Mouse (Mus musculus) CH12.LX (cell line): Measurements from ENCODE around the gene Elane. TPM values are rescaled to one million over a fixed set of nuclear protein-coding genes. Genes with fewer than 3 reads are reported as not detected.

Experiments used
- DNase-seq: peaks from one replicate; pipeline ENCODE4 v3.0.0-alpha.2; 2013; ENCODE audit errors: extremely low read depth
- H3K27ac ChIP-seq: 2 replicates; pipeline ENCODE4 v1.5.1; 2012; ENCODE audit warnings: low read depth, mild to moderate bottlenecking, control low read depth, moderate library complexity; ENCODE audit not compliant: insufficient read depth
- H3K27me3 ChIP-seq: replicated peaks from 2 replicates; pipeline ENCODE3; 2012; ENCODE audit warnings: inconsistent platforms
- H3K36me3 ChIP-seq, 2 experiments: replicated peaks in 1 of 2; 2 replicates each; pipeline versions ENCODE3 to v1.6.1; 2012; ENCODE audit warnings: inconsistent platforms in 1 of 2, low read length in 1 of 2, mild to moderate bottlenecking in 1 of 2, mixed read lengths in 1 of 2, moderate library complexity in 1 of 2; ENCODE audit not compliant: control insufficient read depth in 1 of 2, insufficient read depth in 1 of 2
- H3K4me1 ChIP-seq, 2 experiments: 2 replicates each; pipeline ENCODE4 v1.6.1; 2012; ENCODE audit warnings: inconsistent platforms in 1 of 2, moderate library complexity in 1 of 2; ENCODE audit not compliant: insufficient read depth in 2 of 2, control insufficient read depth in 1 of 2
- H3K4me2 ChIP-seq: 2 replicates; pipeline ENCODE4 v1.6.1; 2012; ENCODE audit warnings: low read depth, mild to moderate bottlenecking, control low read depth; ENCODE audit not compliant: poor library complexity, insufficient read depth, severe bottlenecking
- H3K4me3 ChIP-seq, 3 experiments: fragments of 150-350 bp in 1 of 3; sonication (generic) in 1 of 3; replicated peaks in 1 of 3; 2 replicates each; pipeline versions ENCODE3 to v1.5.1; 2011 to 2012; ENCODE audit warnings: low read depth in 2 of 3, low read length in 2 of 3, mild to moderate bottlenecking in 2 of 3, moderate library complexity in 2 of 3, control low read depth in 1 of 3, improper control_type of control experiment in 1 of 3, inconsistent platforms in 1 of 3, mixed read lengths in 1 of 3; ENCODE audit not compliant: poor library complexity in 1 of 3
- H3K79me2 ChIP-seq: replicated peaks from 2 replicates; pipeline ENCODE4 v1.6.1; 2012; ENCODE audit warnings: mild to moderate bottlenecking, moderate library complexity; ENCODE audit not compliant: control insufficient read depth, poor library complexity, insufficient read depth, severe bottlenecking; ENCODE audit errors: extremely low read depth
- H3K9ac ChIP-seq: 2 replicates; pipeline ENCODE4 v1.6.1; 2012; ENCODE audit warnings: low read depth, mild to moderate bottlenecking, control low read depth, moderate library complexity; ENCODE audit not compliant: insufficient read depth
- H3K9me3 ChIP-seq: replicated peaks from 2 replicates; pipeline ENCODE3; 2012; ENCODE audit warnings: low read length, inconsistent platforms, mixed read lengths
- BHLHE40 ChIP-seq: IDR thresholded peaks from 2 replicates; pipeline ENCODE4 v1.6.1; 2011; ENCODE audit warnings: mild to moderate bottlenecking, low read depth, low read length, improper control_type of control experiment
- CHD1 ChIP-seq: IDR thresholded peaks from 2 replicates; pipeline ENCODE4 v1.6.1; 2012; ENCODE audit warnings: low read depth, low read length, improper control_type of control experiment, inconsistent platforms
- CHD2 ChIP-seq: IDR thresholded peaks from 2 replicates; pipeline ENCODE4 v1.6.1; 2011; ENCODE audit warnings: low read length, improper control_type of control experiment
- CTCF ChIP-seq, 2 experiments: IDR thresholded peaks in 1 of 2; conservative IDR thresholded peaks in 1 of 2; 2 replicates each; pipeline ENCODE4 v1.5.1; 2011 to 2012; ENCODE audit warnings: low read depth in 2 of 2, low read length in 2 of 2, improper control_type of control experiment in 1 of 2, inconsistent platforms in 1 of 2, mild to moderate bottlenecking in 1 of 2, moderate library complexity in 1 of 2
- E2F4 ChIP-seq: IDR thresholded peaks from 2 replicates; pipeline ENCODE4 v1.6.1; 2011; ENCODE audit warnings: low read depth, low read length, improper control_type of control experiment; ENCODE audit not compliant: insufficient replicate concordance
- ELF1 ChIP-seq: IDR thresholded peaks from 2 replicates; pipeline ENCODE4 v1.6.1; 2014; ENCODE audit warnings: low read depth, mild to moderate bottlenecking, inconsistent platforms, low read length, improper control_type of control experiment
- EP300 ChIP-seq: IDR thresholded peaks from 2 replicates; pipeline ENCODE4 v1.6.1; 2011; ENCODE audit warnings: low read length, improper control_type of control experiment
- ETS1 ChIP-seq: conservative IDR thresholded peaks from 2 replicates; pipeline ENCODE4 v1.6.1; 2012; ENCODE audit warnings: low read depth, mild to moderate bottlenecking, inconsistent platforms, low read length, improper control_type of control experiment, moderate library complexity
- GABPA ChIP-seq: IDR thresholded peaks from 2 replicates; pipeline ENCODE4 v1.6.1; 2012; ENCODE audit warnings: low read depth, low read length, improper control_type of control experiment, inconsistent platforms; ENCODE audit not compliant: insufficient replicate concordance
- HCFC1 ChIP-seq: IDR thresholded peaks from 2 replicates; pipeline ENCODE4 v1.6.1; 2012; ENCODE audit warnings: low read depth, mild to moderate bottlenecking, inconsistent platforms, low read length, improper control_type of control experiment
- IRF4 ChIP-seq: IDR thresholded peaks from 2 replicates; pipeline ENCODE4 v1.6.1; 2014; ENCODE audit warnings: low read depth, mild to moderate bottlenecking, inconsistent platforms, low read length, improper control_type of control experiment
- JUN ChIP-seq: IDR thresholded peaks from 2 replicates; pipeline ENCODE4 v1.6.1; 2011; ENCODE audit warnings: low read depth, mild to moderate bottlenecking, low read length, improper control_type of control experiment, moderate library complexity; ENCODE audit not compliant: insufficient read depth
- JUND ChIP-seq: conservative IDR thresholded peaks from 2 replicates; pipeline ENCODE4 v1.6.1; 2011; ENCODE audit warnings: low read depth, low read length, improper control_type of control experiment
- KAT2A ChIP-seq: IDR thresholded peaks from 2 replicates; pipeline ENCODE4 v1.6.1; 2012; ENCODE audit warnings: low read length, improper control_type of control experiment, inconsistent platforms; ENCODE audit not compliant: insufficient replicate concordance
- MAFK ChIP-seq: IDR thresholded peaks from 2 replicates; pipeline ENCODE4 v1.6.1; 2011; ENCODE audit warnings: low read length, improper control_type of control experiment; ENCODE audit not compliant: insufficient replicate concordance
- MAX ChIP-seq: IDR thresholded peaks from 2 replicates; pipeline ENCODE4 v1.6.1; 2011; ENCODE audit warnings: low read length, improper control_type of control experiment
- MAZ ChIP-seq: IDR thresholded peaks from 2 replicates; pipeline ENCODE4 v1.6.1; 2012; ENCODE audit warnings: low read depth, mild to moderate bottlenecking, inconsistent platforms, low read length, improper control_type of control experiment, moderate library complexity
- MEF2A ChIP-seq: IDR thresholded peaks from 2 replicates; pipeline ENCODE4 v1.6.1; 2014; ENCODE audit warnings: low read depth, mild to moderate bottlenecking, inconsistent platforms, low read length, improper control_type of control experiment, borderline replicate concordance
- MXI1 ChIP-seq: IDR thresholded peaks from 2 replicates; pipeline ENCODE4 v1.6.1; 2011; ENCODE audit warnings: mild to moderate bottlenecking, low read depth, low read length, improper control_type of control experiment
- MYC ChIP-seq: IDR thresholded peaks from 2 replicates; pipeline ENCODE4 v1.6.1; 2011; ENCODE audit warnings: low read depth, mild to moderate bottlenecking, improper control_type of control experiment, low read length
- NELFE ChIP-seq: IDR thresholded peaks from 2 replicates; pipeline ENCODE4 v1.6.1; 2011; ENCODE audit warnings: low read depth, low read length, improper control_type of control experiment
- NRF1 ChIP-seq: IDR thresholded peaks from 2 replicates; pipeline ENCODE4 v1.6.1; 2014; ENCODE audit warnings: low read depth, mild to moderate bottlenecking, inconsistent platforms, low read length, improper control_type of control experiment, moderate library complexity
- PAX5 ChIP-seq: IDR thresholded peaks from 2 replicates; pipeline ENCODE4 v1.6.1; 2012; ENCODE audit warnings: low read length, inconsistent platforms, mixed read lengths
- POLR2A ChIP-seq: IDR thresholded peaks from 2 replicates; pipeline ENCODE4 v1.6.1; 2011; ENCODE audit warnings: low read depth, mild to moderate bottlenecking, improper control_type of control experiment, low read length
- POLR2AphosphoS2 ChIP-seq: IDR thresholded peaks from 2 replicates; pipeline ENCODE4 v1.6.1; 2011; ENCODE audit warnings: low read depth, low read length, improper control_type of control experiment
- RAD21 ChIP-seq: IDR thresholded peaks from 2 replicates; pipeline ENCODE4 v1.6.1; 2011; ENCODE audit warnings: low read depth, mild to moderate bottlenecking, low read length, improper control_type of control experiment, moderate library complexity
- RCOR1 ChIP-seq: conservative IDR thresholded peaks from 2 replicates; pipeline ENCODE4 v1.6.1; 2012; ENCODE audit warnings: low read depth, mild to moderate bottlenecking, inconsistent platforms, low read length, improper control_type of control experiment
- SIN3A ChIP-seq: IDR thresholded peaks from 2 replicates; pipeline ENCODE4 v1.6.1; 2012; ENCODE audit warnings: low read length, improper control_type of control experiment, inconsistent platforms
- SMC3 ChIP-seq: IDR thresholded peaks from 2 replicates; pipeline ENCODE4 v1.6.1; 2011; ENCODE audit warnings: low read depth, low read length, improper control_type of control experiment
- TBP ChIP-seq: conservative IDR thresholded peaks from 2 replicates; pipeline ENCODE4 v1.6.1; 2011; ENCODE audit warnings: low read depth, low read length, improper control_type of control experiment
- TCF12 ChIP-seq: IDR thresholded peaks from 2 replicates; pipeline ENCODE4 v1.6.1; 2014; ENCODE audit warnings: low read depth, mild to moderate bottlenecking, inconsistent platforms, low read length, improper control_type of control experiment
- UBTF ChIP-seq: IDR thresholded peaks from 2 replicates; pipeline ENCODE4 v1.6.1; 2012; ENCODE audit warnings: low read depth, mild to moderate bottlenecking, inconsistent platforms, low read length, improper control_type of control experiment, moderate library complexity
- USF1 ChIP-seq: IDR thresholded peaks from 2 replicates; pipeline ENCODE4 v1.6.1; 2014; ENCODE audit warnings: low read depth, mild to moderate bottlenecking, inconsistent platforms, low read length, improper control_type of control experiment
- USF2 ChIP-seq: conservative IDR thresholded peaks from 2 replicates; pipeline ENCODE4 v1.6.1; 2011; ENCODE audit warnings: low read depth, low read length, improper control_type of control experiment
- ZC3H11A ChIP-seq: IDR thresholded peaks from 2 replicates; pipeline ENCODE4 v1.6.1; 2012; ENCODE audit warnings: low read depth, mild to moderate bottlenecking, inconsistent platforms, low read length, improper control_type of control experiment
- ZKSCAN1 ChIP-seq: IDR thresholded peaks from 2 replicates; pipeline ENCODE4 v1.6.1; 2012; ENCODE audit warnings: low read depth, inconsistent platforms, low read length, improper control_type of control experiment, borderline replicate concordance
- ZMIZ1 ChIP-seq: IDR thresholded peaks from 2 replicates; pipeline ENCODE4 v1.6.1; 2012; ENCODE audit warnings: low read depth, mild to moderate bottlenecking, inconsistent platforms, low read length, improper control_type of control experiment
- ZNF384 ChIP-seq: IDR thresholded peaks from 2 replicates; pipeline ENCODE4 v1.6.1; 2012; ENCODE audit warnings: low read depth, low read length, improper control_type of control experiment, inconsistent platforms
- dilution Hi-C: fragments of 300-500 bp; cut with MboI; formaldehyde crosslinking; loops from 2 replicates; pipeline ENCODE4 v1.14.3; 2020; ENCODE audit warnings: low sequenced_read_pairs; ENCODE audit not compliant: extremely low pct_unique_long_range_greater_than_20kb, extremely low pct_ligation_motif_present
- in situ Hi-C: fragments of 300-500 bp; cut with MboI; formaldehyde crosslinking; loops from 3 replicates; pipeline ENCODE4 v1.14.3; 2019; ENCODE audit warnings: low sequenced_read_pairs, low pct_ligation_motif_present, low pct_unique_long_range_greater_than_20kb, mixed read lengths
- polyA plus RNA-seq: library from polyadenylated mRNA; unstranded; fragments of >175 nt; gene quantifications from 2 replicates; pipeline ENCODE4 v1.2.1, GENCODE M21; 2012; ENCODE audit warnings: low read depth; ENCODE audit not compliant: insufficient read length
- total RNA-seq, 2 experiments: library from RNA; depleted of rRNA; stranded (reverse); fragments of 300-350 nt in 1 of 2; fragments of >200 nt in 1 of 2; gene quantifications; 2 replicates each; pipeline ENCODE4 v1.2.3; 2012 to 2014

Elane gene
- total and polyA plus RNA-seq, 3 experiments, result not detected

GRCm38 (mm10) chr10:79853860-79854795, 31.9 kb upstream of the Elane start, which contains the start of gene Ptbp1:
Ptbp1 (plus strand) TSS chr10:79854427.
- in situ Hi-C loops, result no loop called here
- peaks cover 19 to 61% of the 10 kb centered on the region in 2 experiments for H3K4me1 ChIP-seq
- dilution Hi-C loops, result no loop called here

More at GRCm38 (mm10) chr10:79853860-79854795, 31.9 kb upstream of the Elane start, which contains the start of gene Ptbp1:
- DNase-seq, result peak; percentile 100
- H3K9me3 ChIP-seq, result no peaks in the 10 kb centered on the region
- TF ChIP-seq JUND (no peak), RAD21 (no peak), NELFE (peak; percentile 97), E2F4 (peak; percentile 57; the same call in 1 of the 2 replicates), USF1 (peak; percentile 89), ZNF384 (no peak), BHLHE40 (peak; percentile 84), EP300 (no peak), ZC3H11A (no peak), MAFK (no peak), CHD1 (no peak), KAT2A (peak; percentile 75; the same call in 1 of the 2 replicates), MEF2A (no peak; the same call in 1 of the 2 replicates), ZMIZ1 (peak; percentile 96), TBP (peak; percentile 92), POLR2AphosphoS2 (peak; percentile 91), USF2 (peak; percentile 91), IRF4 (no peak; the same call in 1 of the 2 replicates), MAZ (0 out of 2 replicates have a peak, but pooled peaks have one; percentile 70), CHD2 (peak; percentile 99), MAX (peak; percentile 100), UBTF (no peak), POLR2A (peak; percentile 95), ZKSCAN1 (no peak), HCFC1 (peak; percentile 82), TCF12 (peak; percentile 64), SIN3A (peak; percentile 17), GABPA (no peak), JUN (no peak), CTCF (conservative IDR thresholded peaks at IDR 0.05 in 1 of 2, IDR thresholded peaks at IDR 0.05 in 1 of 2; ENCODE audit: low read depth in 2 of 2, low read length in 2 of 2) (no peak), MXI1 (peak; percentile 90), ELF1 (peak; percentile 93), PAX5 (no peak), SMC3 (no peak), ETS1 (no peak; the same call in 1 of the 2 replicates), MYC (peak; percentile 100), NRF1 (peak; percentile 79), RCOR1 (0 out of 2 replicates have a peak, but pooled peaks have one; percentile 9)
- peaks cover 46% of the 10 kb centered on the region for H3K79me2 ChIP-seq
- H3K36me3 ChIP-seq, result peaks cover 29 to 37% of the 10 kb centered on the region in 2 experiments
- H3K9ac ChIP-seq, result peak within 1 kb of the TSS; percentile 99
- peak within 1 kb of the TSS; percentile 98 for H3K27ac ChIP-seq
- H3K4me2 ChIP-seq, result peak within 1 kb of the TSS; percentile 84
- H3K27me3 ChIP-seq, result no peaks in the 10 kb centered on the region
- H3K4me3 ChIP-seq, result peak within 1 kb of the TSS; percentile 90 to 100 (median 100)
